Mouse (Mus musculus) spleen, postnatal 4 days (tissue): ENCODE results near the gene Hist2h2aa1.
"Not testable (repeated sequence)": the region's sequence is repeated elsewhere in the genome, so short reads cannot be mapped to it uniquely, and the experiment has no call there.

Experiments used
- DNase-seq, 2 experiments: peaks; one replicate each; pipeline ENCODE4 v3.0.0; 2022; ENCODE audit warnings: low spot score in 2 of 2

The Hist2h2aa1 gene

DNA sequence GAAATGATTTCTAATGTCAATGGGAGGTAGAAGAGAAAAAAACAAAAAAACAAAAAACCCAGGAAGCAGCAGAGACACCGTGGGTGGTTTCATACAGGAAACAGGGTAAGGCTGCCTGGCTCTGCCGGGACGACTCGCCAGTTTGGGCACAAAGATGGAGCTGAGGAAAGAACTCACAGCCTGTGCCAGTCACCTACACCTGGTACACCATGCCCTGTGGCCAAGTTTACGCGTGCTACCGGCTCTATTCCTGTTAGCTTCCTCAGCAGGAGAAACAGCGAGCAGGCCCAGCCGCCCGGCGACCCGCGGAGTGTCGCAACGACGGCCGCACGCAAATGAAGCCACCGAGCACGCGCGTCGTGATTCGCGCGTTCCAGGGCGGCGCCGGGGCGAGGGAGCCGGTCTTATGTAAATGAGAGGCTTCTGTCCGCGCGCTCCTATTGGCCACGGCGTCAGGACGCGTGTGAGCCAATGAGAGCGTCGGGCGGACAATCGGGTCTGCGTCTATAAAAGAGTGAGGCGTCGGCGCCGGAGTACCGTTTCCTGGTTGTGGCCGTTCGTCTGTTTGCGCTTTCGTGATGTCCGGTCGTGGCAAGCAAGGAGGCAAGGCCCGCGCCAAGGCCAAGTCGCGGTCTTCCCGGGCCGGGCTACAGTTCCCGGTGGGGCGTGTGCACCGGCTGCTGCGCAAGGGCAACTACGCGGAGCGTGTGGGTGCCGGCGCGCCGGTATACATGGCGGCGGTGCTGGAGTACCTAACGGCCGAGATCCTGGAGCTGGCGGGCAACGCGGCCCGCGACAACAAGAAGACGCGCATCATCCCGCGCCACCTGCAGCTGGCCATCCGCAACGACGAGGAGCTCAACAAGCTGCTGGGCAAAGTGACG, at the start of gene Hist2h2aa1:
TSS of gene Hist2h2aa1 (plus strand) at position 495 of the 884 bp plus-strand sequence.
- DNase-seq: peak; percentile 89 to 92

DNA sequence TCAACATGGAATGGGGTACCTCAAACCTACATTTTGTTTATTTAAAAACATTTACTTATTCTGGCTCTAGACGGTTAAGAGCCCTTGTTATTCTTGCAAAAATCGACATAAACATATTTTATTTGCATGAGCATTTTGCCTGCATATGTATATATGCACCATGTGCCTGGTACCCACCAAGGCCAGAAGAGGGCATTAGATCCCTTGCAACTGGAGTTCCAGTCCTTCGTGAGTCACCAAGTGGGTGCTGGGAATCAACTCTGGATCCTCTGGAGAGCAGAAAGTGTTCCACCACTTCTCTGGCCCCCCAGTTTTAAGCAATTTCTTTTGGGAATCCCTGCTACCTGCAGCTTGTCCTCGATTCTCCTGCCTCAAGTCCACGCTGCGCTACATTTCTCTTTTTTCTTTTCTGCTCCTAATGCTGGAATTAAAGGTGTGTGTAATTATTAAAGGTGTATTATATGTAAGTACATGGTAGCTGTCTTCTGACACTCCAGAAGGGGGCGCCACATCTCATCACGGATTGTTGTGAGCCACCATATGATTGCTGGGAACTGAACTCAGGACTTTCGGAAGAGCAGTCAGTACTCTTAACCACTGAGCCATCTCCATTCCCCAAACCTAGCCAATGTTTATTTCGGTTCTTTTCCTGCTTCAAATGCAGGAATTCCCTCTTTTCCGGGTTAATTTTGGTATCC, 49.5 kb upstream of the Hist2h2aa1 start:
- no peak for DNase-seq

DNA sequence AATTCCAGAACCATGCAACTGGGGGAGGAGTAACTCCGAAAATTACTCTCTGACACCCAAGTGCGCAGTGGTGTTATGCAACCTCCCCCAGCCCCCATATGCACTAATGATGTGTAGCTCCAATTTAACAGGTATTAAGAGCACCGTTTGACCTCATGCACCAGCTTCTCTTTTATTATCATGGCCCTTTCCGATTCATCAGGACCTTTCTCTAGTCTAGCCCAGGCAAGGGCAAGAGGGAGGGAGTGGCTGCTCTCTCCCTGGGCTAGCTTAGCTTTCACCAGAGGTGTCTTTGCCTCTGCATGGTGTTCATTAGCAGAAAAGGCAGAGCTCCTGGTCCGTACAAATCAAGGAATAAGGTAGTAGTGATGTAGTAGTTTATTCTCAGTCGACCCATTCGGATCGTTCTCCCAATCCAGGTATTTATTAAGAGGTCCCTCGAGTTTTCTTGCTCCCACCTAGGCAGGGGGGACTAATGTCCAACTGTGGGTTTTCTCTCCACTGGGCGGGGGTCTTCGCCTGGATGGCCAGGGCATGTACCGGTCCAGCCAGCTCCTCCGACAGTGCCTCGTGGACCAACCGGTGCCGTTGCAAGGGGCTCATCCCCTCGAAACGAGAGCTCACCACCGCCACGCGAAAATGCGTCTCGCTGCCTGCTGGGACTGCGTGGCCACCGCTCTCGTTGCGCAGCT, 48.7 kb upstream of the Hist2h2aa1 start:
- no peak for DNase-seq

GRCm38 (mm10) chr3:96197129-96197749, 48.1 kb upstream of the Hist2h2aa1 start:
- DNase-seq: peak; percentile 82 to 88

DNA sequence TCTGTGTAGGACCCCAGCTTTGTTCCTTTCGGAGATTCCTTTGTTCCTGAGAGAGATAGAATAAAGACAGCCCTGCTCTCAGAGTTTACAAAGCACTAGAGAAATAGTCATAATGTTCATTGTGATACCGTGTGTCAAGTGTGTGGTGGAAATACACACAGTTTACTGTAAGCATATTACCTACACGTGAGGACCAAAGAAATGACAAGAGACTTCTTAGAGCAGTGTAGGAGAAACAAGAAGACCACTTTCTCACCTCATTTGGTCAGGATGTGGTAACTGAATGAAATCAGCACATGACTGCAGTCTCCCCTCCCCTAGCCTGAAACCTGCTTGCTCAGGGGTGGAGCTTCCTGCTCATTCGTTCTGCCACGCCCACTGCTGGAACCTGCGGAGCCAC, 47.1 kb upstream of the Hist2h2aa1 start:
- DNase-seq: no peak

DNA sequence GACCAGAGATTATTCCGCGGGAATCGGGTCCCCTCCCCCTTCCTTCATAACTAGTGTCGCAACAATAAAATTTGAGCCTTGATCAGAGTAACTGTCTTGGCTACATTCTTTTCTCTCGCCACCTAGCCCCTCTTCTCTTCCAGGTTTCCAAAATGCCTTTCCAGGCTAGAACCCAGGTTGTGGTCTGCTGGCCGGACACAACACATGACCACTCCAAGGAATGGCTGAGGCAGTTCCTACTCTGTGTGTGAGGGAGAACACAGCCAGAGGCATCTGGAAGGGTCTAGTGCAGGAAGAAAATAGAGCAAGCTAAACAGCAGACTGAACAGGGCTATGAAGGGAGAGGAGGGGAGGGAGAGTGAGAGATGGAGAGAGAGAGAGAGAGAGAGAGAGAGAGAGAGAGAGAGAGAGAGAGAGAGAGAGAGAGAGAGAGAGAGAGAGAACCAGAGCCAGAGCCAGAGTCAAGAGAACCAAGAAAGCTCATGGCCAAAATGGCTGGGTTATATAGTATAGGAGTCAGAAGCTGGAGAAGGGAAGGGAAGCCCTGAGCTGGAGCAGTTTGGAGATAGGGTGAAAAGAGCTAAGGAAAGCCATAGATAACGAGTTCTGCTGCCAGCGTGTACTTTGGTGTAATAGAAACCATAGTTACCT, 46.6 kb upstream of the Hist2h2aa1 start:
- DNase-seq: not testable (repeated sequence)

DNA sequence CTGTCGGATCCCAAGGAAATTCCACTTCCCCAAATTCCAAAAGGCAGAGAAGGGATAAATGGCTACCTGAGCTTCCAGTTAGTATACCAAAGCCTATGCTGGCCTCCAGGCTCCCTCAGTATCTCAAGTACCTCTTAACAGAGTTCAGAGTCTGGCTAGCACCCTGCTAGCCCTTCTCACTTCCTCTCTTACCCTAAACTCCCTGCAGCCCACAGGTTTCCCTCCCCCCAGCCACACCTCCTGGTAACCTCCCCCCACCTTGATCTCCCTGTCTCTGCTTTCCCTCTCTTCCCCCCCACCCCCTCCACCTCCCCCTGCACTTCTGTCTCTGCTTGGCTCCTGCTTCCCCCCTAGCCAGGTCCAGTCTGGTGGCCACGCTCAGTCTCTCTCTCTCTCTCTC, 45.6 kb upstream of the Hist2h2aa1 start:
- DNase-seq: no peak

DNA sequence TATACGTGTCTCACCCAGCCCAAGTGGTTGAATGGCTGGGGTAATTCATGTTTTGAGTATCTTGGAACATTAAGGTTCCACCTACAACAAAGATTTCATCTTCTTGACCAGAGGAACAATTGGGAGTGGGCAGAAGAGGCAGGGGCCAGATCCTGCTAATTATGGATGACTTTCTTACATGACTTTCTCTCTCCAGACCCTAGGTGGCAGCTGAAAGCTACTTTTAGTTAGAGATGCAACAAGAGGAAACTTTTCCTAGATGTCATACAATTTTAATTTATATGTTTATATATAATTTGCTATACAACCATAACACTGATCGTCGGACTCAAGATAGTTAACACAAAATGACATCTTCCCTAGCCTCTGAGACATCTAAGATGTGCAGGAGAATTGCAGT, 37.5 kb upstream of the Hist2h2aa1 start:
- no peak for DNase-seq

GRCm38 (mm10) chr3:96209242-96209641, 36.1 kb upstream of the Hist2h2aa1 start:
- DNase-seq: no peak

- peak in 1 of 2 experiments; percentile 37 for DNase-seq
Measured at GRCm38 (mm10) chr3:96219191-96219641, 26.1 kb upstream of the Hist2h2aa1 start.

- DNase-seq: peak; percentile 79 to 89
Measured at GRCm38 (mm10) chr3:96219661-96220130, 25.6 kb upstream of the Hist2h2aa1 start, which contains the start of the genes Bola1 and Hist2h2ab. Bola1 (minus strand) TSS chr3:96219709. Hist2h2ab (plus strand) TSS chr3:96219865.

- not testable (repeated sequence) for DNase-seq
Measured at GRCm38 (mm10) chr3:96220131-96220764, 25.0 kb upstream of the Hist2h2aa1 start.

DNA sequence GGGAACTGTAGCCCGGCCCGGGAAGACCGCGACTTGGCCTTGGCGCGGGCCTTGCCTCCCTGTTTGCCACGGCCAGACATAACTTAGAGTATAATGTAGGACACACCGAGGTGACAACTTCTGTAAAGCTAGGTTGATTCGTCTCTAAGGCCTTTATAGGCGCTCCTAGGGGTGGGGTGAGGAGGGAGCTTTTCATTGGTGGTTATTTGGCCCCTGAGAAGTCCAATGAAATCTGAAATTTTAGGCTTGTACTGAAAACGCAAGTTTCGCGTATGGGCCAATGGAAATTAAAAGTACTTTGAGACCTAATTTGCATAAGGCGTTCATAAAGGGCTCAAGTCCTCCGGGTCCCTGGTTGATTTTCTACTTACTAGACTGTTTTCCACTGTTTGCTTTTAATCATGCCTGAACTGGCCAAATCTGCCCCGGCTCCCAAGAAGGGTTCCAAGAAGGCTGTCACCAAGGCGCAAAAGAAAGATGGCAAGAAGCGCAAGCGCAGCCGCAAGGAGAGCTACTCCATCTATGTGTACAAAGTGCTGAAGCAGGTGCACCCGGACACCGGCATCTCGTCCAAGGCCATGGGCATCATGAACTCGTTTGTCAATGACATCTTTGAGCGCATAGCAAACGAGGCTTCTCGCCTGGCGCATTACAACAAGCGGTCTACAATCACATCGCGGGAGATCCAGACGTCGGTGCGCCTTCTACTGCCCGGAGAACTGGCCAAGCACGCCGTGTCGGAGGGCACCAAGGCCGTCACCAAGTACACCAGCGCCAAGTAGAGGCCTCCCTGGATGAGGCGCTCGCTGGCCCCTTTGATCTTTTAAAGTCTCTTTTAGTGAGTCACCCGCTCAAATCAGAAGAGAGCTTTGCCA, 24.3 kb upstream of the Hist2h2aa1 start, which contains the start of the genes Hist2h2ac and Hist2h2be:
TSS of gene Hist2h2ac (minus strand) at position 116 of the 875 bp plus-strand sequence.
TSS of gene Hist2h2be (plus strand) at position 355 of the 875 bp plus-strand sequence.
- peak; percentile 90 to 93 for DNase-seq

DNA sequence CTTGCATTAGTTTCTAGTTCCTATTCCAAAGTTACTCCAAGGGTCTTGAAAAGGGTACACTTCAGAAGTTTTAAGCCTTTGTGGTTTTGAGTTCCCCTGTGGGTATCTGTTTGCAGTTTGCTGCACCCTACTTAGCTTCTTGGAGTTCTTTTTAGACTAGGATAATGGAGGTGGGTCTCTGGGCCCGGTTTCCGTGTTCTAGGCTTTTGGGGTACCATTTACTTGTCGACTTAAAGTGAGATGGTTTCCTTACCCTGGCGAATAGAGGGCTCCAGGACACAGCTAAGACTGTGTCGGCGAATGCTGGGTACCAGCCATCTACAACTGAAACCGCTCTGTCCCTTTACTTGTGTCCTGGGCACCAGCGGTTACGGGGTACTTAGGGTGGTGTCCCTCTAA, 23.7 kb upstream of the Hist2h2aa1 start:
- DNase-seq: peak; percentile 51 to 71

DNA sequence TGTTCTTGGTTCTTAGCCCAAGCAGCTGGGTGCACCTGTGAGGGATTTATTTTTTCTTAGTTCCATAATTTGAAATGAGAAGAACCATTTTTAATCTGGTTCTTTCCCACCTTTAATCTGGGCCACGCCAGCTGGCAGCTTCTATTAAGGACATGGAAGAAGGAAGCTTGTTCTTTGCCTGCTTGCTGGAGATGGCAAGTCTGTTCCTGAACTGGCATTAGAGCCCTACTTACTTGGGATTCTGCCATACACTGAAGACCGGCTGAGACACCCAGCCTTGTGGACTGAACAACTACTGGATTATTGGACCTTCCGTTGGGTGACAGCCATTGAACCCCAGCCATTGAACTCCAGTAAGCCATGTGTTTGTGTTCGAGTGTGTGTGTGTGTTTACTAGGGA, 22.5 kb upstream of the Hist2h2aa1 start:
- DNase-seq: no peak

DNA sequence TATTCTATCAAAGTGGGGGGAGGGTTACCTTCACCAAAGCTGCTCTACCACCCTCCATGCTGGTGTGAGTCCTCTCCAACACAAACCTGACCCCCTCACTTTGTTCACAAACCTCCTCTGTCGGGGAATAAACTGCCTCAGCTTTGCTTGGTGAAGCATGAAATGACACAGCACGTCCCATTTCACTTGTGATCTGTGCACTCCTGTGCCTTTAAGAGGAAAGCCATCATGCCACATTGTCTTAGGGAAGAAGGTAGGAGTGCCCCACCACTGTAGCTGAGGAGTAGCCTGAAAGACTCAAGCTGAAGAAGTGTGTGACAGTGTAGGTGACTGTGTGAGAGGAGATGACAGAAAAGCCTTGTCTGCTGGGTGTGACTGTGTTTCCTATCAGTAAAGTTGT, 19.9 kb upstream of the Hist2h2aa1 start:
- DNase-seq: no peak

DNA sequence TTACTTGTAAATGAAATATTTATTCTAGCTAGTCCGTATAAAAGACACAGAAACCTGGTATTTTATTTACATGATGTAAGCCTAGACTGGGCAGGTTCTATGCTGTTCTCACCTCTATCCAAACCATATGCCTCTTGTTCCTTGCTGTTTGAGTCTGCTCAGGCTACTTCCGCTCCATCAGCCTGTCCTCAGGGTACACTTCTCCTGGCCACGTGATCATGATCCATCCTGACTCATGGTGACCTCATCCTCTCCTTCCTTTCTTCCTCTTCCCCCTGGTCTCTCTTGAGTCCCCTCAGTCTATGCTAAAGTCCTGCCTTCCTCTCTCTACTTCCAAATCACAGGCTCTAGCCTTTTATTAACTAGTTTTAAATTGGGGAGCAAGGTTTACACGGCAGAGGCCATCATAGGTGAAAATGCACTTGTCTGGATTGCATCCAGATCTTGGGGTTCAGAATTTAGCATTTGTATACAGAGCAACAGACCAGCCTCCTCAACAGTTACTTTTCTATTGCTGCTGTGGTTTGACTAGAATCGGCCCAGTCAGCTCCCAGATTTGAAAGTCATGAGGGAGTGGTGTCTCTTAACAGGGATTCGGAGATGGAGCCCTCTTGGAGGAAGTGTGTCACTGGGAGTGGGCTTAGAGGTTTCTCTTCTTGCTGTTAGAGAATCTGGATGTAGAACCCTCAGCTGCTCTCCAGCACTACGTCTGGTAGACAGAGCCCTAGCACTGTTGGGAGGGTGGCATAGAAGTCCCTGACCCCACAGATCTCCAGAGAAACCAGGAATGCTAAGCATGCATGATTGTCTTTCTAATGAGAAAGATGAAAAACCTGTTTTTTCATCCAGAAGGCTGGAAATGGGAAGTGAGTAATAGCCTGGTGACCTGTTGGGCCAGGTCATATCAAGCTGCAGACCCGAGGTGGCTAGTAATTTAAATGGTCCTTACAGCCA, 18.3 kb upstream of the Hist2h2aa1 start:
- no peak for DNase-seq

GRCm38 (mm10) chr3:96228828-96229227, 16.5 kb upstream of the Hist2h2aa1 start:
- no peak for DNase-seq
